Mouse (Mus musculus): ENCODE results near the gene Dnm3. TPM values are rescaled to one million over a fixed set of nuclear protein-coding genes. Genes with fewer than 3 reads are reported as not detected.

The Dnm3 gene
- polyA plus RNA-seq, 1 experiment from 2014 or later = 8.0 TPM

- Histone ChIP-seq H3K36me3 (replicated peaks) (no peaks in the 10 kb centered on the region), H3K4me3 (no peak overlapping the region), H3K9me3 (no peaks in the 10 kb centered on the region), H3K27me3 (replicated peaks; ENCODE audit: low read depth, poor library complexity, severe bottlenecking) (no peaks in the 10 kb centered on the region), H3K27ac (replicated peaks) (no peak overlapping the region), H3K4me1 (peaks cover 6% of the 10 kb centered on the region; the same call in 1 of the 2 replicates)
- DNase-seq (ENCODE audit: low spot score) = no peak
- WGBS = 90% methylated on average over 3 of the region's 3 CpGs
These were observed 378.6 kb downstream of the Dnm3 start for GRCm38 (mm10) chr1:162099203-162099602.

- Histone ChIP-seq H3K9me3 (no peaks in the 10 kb centered on the region), H3K4me3 (no peak overlapping the region), H3K27ac (replicated peaks) (0 out of 2 replicates have a peak overlapping the region, but pooled peaks have one; percentile 73), H3K36me3 (replicated peaks) (no peaks in the 10 kb centered on the region), H3K4me1 (peaks cover 7% of the 10 kb centered on the region; the same call in 1 of the 2 replicates), H3K27me3 (replicated peaks; ENCODE audit: low read depth, poor library complexity, severe bottlenecking) (no peaks in the 10 kb centered on the region)
- no peak for DNase-seq (ENCODE audit: low spot score)
- 89% methylated on average over 8 of the region's 8 CpGs for WGBS
These were observed 383.1 kb downstream of the Dnm3 start for GRCm38 (mm10) chr1:162094523-162095272.

GRCm38 (mm10) chr1:162093806-162094522 lies 383.9 kb downstream of the Dnm3 start:
- no peak for DNase-seq (ENCODE audit: low spot score)
- Histone ChIP-seq H3K27ac (replicated peaks) (peak overlapping the region; percentile 73), H3K9me3 (no peaks in the 10 kb centered on the region), H3K27me3 (replicated peaks; ENCODE audit: low read depth, poor library complexity, severe bottlenecking) (no peaks in the 10 kb centered on the region), H3K4me3 (no peak overlapping the region), H3K4me1 (peaks cover 7% of the 10 kb centered on the region; the same call in 1 of the 2 replicates), H3K36me3 (replicated peaks) (no peaks in the 10 kb centered on the region)
- WGBS = 75% methylated on average over 9 of the region's 9 CpGs

GRCm38 (mm10) chr1:162092899-162093659 lies 384.8 kb downstream of the Dnm3 start:
- no peak overlapping the region for H3K4me3 ChIP-seq
- WGBS = 86% methylated on average over 3 of the region's 3 CpGs
- H3K27ac ChIP-seq (replicated peaks) = no peak overlapping the region
- H3K9me3 ChIP-seq = no peaks in the 10 kb centered on the region
- peaks cover 12% of the 10 kb centered on the region; the same call in 1 of the 2 replicates for H3K4me1 ChIP-seq
- H3K27me3 ChIP-seq (replicated peaks; ENCODE audit: low read depth, poor library complexity, severe bottlenecking) = no peaks in the 10 kb centered on the region
- no peak for DNase-seq (ENCODE audit: low spot score)
- H3K36me3 ChIP-seq (replicated peaks) = no peaks in the 10 kb centered on the region

GRCm38 (mm10) chr1:162092401-162092800 lies 385.4 kb downstream of the Dnm3 start:
- Histone ChIP-seq H3K4me1 (peaks cover 12% of the 10 kb centered on the region; the same call in 1 of the 2 replicates), H3K36me3 (replicated peaks) (no peaks in the 10 kb centered on the region), H3K27ac (replicated peaks) (no peak overlapping the region), H3K27me3 (replicated peaks; ENCODE audit: low read depth, poor library complexity, severe bottlenecking) (no peaks in the 10 kb centered on the region), H3K4me3 (no peak overlapping the region), H3K9me3 (no peaks in the 10 kb centered on the region)
- DNase-seq (ENCODE audit: low spot score) = no peak
- 91% methylated on average over 8 of the region's 8 CpGs for WGBS

- H3K4me1 ChIP-seq = peaks cover 24% of the 10 kb centered on the region
- no peaks in the 10 kb centered on the region for H3K36me3 ChIP-seq (replicated peaks)
- DNase-seq (ENCODE audit: low spot score) = no peak
- H3K4me3 ChIP-seq = no peak overlapping the region
- no peaks in the 10 kb centered on the region for H3K27me3 ChIP-seq (replicated peaks; ENCODE audit: low read depth, poor library complexity, severe bottlenecking)
- no peaks in the 10 kb centered on the region for H3K9me3 ChIP-seq
- peak overlapping the region; percentile 21; the same call in 1 of the 2 replicates for H3K27ac ChIP-seq (replicated peaks)
- 67% methylated on average over 9 of the region's 9 CpGs for WGBS
These were observed 393.9 kb downstream of the Dnm3 start for GRCm38 (mm10) chr1:162083886-162084478.

- 85% methylated on average over 2 of the region's 2 CpGs for WGBS
- DNase-seq (ENCODE audit: low spot score) = no peak
- Histone ChIP-seq H3K27ac (replicated peaks) (peak overlapping the region; percentile 66), H3K4me3 (no peak overlapping the region), H3K4me1 (peaks cover 23% of the 10 kb centered on the region), H3K36me3 (replicated peaks) (no peaks in the 10 kb centered on the region), H3K9me3 (no peaks in the 10 kb centered on the region), H3K27me3 (replicated peaks; ENCODE audit: low read depth, poor library complexity, severe bottlenecking) (no peaks in the 10 kb centered on the region)
These were observed 394.5 kb downstream of the Dnm3 start for GRCm38 (mm10) chr1:162083354-162083753.

- no peak for DNase-seq (ENCODE audit: low spot score)
- Histone ChIP-seq H3K36me3 (replicated peaks) (no peaks in the 10 kb centered on the region), H3K27ac (replicated peaks) (peak overlapping the region; percentile 66), H3K27me3 (replicated peaks; ENCODE audit: low read depth, poor library complexity, severe bottlenecking) (no peaks in the 10 kb centered on the region), H3K9me3 (no peaks in the 10 kb centered on the region), H3K4me3 (no peak overlapping the region), H3K4me1 (peaks cover 26% of the 10 kb centered on the region)
- WGBS = 83% methylated on average over 7 of the region's 7 CpGs
These were observed 395.1 kb downstream of the Dnm3 start for GRCm38 (mm10) chr1:162082711-162083110.

- DNase-seq (ENCODE audit: low spot score) = no peak
- Histone ChIP-seq H3K9me3 (no peaks in the 10 kb centered on the region), H3K27ac (replicated peaks) (no peak overlapping the region; the same call in 1 of the 2 replicates), H3K36me3 (replicated peaks) (no peaks in the 10 kb centered on the region), H3K4me3 (no peak overlapping the region), H3K4me1 (peaks cover 35% of the 10 kb centered on the region), H3K27me3 (replicated peaks; ENCODE audit: low read depth, poor library complexity, severe bottlenecking) (no peaks in the 10 kb centered on the region)
- WGBS = 88% methylated on average over 8 of the region's 8 CpGs
These were observed 396.0 kb downstream of the Dnm3 start for GRCm38 (mm10) chr1:162081693-162082372.

GRCm38 (mm10) chr1:162079989-162080388 lies 397.8 kb downstream of the Dnm3 start:
- H3K9me3 ChIP-seq = no peaks in the 10 kb centered on the region
- no peak overlapping the region for H3K4me3 ChIP-seq
- no peak for DNase-seq (ENCODE audit: low spot score)
- 87% methylated on average over 7 of the region's 7 CpGs for WGBS
- H3K36me3 ChIP-seq (replicated peaks) = no peaks in the 10 kb centered on the region
- H3K27ac ChIP-seq (replicated peaks) = no peak overlapping the region
- H3K4me1 ChIP-seq = peaks cover 51% of the 10 kb centered on the region
- no peaks in the 10 kb centered on the region for H3K27me3 ChIP-seq (replicated peaks; ENCODE audit: low read depth, poor library complexity, severe bottlenecking)

- no peaks in the 10 kb centered on the region for H3K27me3 ChIP-seq (replicated peaks; ENCODE audit: low read depth, poor library complexity, severe bottlenecking)
- WGBS = 78% methylated on average over 6 of the region's 6 CpGs
- no peaks in the 10 kb centered on the region for H3K36me3 ChIP-seq (replicated peaks)
- H3K9me3 ChIP-seq = no peaks in the 10 kb centered on the region
- peak overlapping the region; percentile 82; the same call in 1 of the 2 replicates for H3K27ac ChIP-seq (replicated peaks)
- DNase-seq (ENCODE audit: low spot score) = no peak
- H3K4me1 ChIP-seq = peaks cover 61% of the 10 kb centered on the region
- H3K4me3 ChIP-seq = no peak overlapping the region
These were observed 400.4 kb downstream of the Dnm3 start for GRCm38 (mm10) chr1:162077454-162077853.

All from embryonic facial prominence, embryonic 10.5 days (tissue).